Mouse (Mus musculus) left cerebral cortex, postnatal 36 days (tissue): ENCODE measurements around the gene Nxf2. TPM values are rescaled to one million over a fixed set of nuclear protein-coding genes. Genes with fewer than 3 reads are reported as not detected.
A peak's percentile ranks its signal among the peaks of the same experiment; 100 is the strongest.
"Not testable (repeated sequence)": the region's sequence is repeated elsewhere in the genome, so short reads cannot be mapped to it uniquely, and the experiment has no call there.

Experiments
- DNase-seq, 2 experiments: peaks; one replicate each; pipeline ENCODE4 v3.0.0; 2021 to 2022; ENCODE audit warnings: low spot score in 2 of 2, mixed read lengths in 1 of 2
- intact Hi-C: fragments of 180-260 bp; cut with DNase I; formaldehyde crosslinking; loops from one replicate; pipeline ENCODE4 v1.15.1; 2025
- total RNA-seq, 2 experiments: library from RNA; stranded (reverse); gene quantifications; 2 replicates each; pipeline ENCODE4 v1.2.3; 2021

Gene Nxf2
- not detected for total RNA-seq

DNA sequence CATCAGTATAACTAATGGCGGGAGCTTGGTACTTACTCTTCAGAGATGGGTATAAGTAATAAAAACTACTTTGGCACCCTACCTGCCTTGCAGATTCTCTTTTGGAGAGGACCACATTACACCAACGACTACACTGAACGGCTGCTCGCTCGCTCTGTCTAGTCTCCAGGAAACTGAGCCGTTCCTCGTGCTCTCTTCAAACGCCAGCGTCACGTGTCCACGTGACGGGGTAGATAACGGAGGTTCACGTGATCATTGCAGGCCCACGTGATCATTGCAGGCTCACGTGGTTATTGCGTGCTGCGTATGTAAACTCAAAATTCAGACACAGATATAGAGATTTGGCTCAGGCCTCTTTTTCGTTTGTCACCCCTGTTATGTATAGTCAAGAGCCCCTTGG is at the start of gene Nxf2:
TSS of gene Nxf2 (minus strand) at position 209 of the 400 bp plus-strand sequence.
- no peak for DNase-seq
- intact Hi-C loops = no loop called here

DNA sequence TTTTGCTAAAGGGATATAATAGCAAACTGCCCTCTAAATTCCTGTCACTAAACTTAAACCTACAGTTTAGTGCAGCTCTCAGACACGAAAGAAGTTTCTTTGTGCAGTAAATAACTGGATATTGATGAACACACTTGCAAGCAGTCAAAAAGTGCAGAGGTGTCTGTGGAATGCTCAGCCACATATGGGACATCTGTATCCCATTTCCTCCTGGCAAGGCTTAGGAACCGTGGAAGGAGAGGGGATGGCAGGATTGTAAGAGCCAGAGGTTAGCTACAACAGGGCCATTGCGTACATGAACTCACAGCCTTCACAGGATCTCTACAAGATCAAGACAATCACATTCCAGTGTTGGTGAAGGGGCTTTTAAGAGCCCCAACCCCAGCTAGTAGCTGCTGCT is 46.8 kb upstream of the Nxf2 start:
- no peak for DNase-seq
- intact Hi-C loops = no loop called here

DNA sequence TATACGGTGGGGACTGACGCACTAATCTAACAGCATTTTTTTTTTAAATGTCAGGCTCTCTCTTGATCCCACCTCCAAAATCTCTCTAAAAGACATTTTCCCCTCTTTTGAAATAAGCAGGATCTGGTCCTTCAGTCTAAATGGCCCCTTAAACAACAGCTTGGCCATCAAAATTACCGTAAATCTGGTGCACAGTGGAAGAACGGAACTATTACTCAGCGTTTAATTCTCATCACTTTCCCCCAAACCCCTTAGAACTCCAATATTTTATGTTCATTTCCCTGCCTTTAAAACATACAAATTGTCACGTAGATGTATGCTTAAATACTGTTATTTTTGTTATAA is 44.9 kb upstream of the Nxf2 start:
- DNase-seq = no peak
- intact Hi-C loops = no loop called here

DNA sequence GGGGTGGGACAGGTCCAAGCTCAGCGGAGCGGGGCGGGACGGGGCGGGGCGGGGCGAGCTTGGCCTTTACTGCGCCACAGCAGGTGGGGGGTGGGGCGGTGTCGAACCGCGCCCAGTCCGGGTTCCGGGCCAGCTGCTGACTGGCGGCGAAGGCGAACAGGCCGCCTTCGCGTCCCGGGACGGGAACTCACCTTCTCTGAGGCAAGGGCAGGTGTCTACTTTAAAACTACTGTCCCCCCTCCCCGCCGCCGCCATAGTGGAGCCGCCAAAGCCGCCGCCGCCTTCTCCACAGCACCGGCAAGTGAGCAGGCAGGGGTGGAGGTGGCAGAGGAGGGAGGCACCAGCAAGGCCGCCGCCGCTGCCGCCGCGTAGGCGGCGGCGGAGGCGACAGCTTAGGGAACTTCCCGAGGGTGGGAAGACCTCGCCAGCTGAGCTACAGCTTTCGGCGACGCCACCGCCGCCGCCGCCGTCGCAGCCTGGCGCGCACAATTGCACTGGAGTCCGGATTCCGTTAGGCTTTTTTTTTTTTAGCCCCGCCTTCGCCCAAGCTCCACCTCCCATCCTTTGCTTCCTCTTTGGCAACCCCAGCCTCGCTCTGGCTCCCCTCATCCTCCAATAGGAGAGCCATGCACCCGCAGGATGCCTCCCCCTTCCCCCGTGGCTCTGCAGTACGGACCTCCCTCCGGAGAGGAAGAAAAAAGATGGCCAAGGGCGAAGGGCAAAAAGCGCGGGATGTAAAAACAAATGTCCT is 44.3 kb upstream of the Nxf2 start, which contains the start of gene Zmat1:
TSS of gene Zmat1 (minus strand) at position 490 of the 751 bp plus-strand sequence.
- intact Hi-C loops = no loop called here
- DNase-seq = peak; percentile 82 to 84

DNA sequence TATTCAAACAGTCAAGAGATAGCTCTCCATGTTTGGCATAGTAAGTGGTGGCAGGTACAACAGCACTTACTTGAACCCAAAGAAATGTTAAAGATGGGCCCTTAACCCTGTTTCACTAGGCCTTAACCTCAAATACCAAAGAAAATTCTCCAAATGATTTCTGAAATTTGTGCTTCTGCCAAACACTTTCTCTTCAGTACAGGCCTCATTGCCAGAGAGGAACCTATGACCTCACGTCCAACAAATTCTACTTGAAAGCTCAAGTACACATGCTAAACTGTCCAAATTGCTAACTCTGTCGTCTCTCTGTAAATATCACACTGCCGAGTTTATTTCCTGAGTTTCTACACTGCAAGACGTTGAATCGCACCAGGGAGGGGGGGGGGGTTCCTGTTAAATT is 43.5 kb upstream of the Nxf2 start:
- no peak for DNase-seq
- intact Hi-C loops = no loop called here

DNA sequence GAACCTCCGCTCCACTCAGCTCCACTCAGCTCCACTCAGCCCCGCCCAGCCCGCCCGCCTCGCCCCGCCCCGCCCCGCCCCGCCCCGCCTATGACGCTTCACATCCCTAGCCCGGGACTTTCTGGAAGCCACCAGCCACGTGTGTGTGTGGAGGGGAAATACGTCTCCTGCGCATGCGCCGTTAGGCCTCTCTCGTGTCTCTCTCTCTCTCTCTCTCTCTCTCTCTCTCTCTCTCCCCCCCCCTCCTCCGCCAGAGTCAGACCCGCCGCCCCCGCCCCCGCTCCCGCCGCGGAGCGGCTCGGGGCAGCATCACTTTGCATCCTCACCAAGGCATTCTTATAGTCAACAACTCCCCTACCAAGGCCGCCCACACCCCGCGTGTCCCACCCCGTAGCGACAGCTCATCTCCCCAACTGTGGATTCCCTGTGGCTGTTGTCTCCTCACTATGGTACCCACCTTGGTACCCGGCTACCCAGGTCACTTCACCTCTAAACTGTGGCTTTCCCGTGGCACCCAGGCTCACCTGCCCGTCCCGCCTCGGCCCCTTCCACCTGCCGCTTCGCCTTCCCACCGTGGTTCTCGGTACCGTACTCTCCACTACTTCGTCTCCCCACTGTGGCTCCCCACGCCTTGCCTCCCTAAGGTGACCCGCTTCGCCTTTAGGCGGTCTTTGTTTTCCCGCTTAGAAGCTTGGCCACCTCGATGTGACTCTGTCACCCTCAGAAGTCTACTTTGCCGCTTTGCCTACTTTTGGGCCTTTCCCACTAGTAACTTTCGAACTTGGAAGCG is 1.1 kb downstream of the Nxf2 start:
- DNase-seq = peak; percentile 27 to 39
- intact Hi-C loops = no loop called here

DNA sequence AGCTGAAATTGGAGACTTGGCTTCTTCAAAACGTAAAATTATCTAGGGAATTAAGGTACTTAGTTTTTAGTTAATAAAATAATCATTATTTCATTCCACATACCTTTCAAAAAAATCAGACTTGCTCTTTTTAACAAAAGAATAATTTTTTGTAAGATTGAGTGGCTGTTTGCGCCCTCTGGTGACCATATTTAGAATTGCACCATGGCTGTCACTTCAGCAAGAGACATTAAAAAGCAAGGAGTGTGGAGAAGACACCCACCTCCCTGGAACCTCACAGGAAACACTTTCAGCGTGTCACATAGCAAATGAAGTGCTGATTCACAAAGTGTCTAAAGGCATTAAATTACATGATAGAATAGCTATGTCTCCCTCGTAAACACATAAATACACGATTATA is 34.2 kb downstream of the Nxf2 start:
- peak; percentile 11 to 35 for DNase-seq
- intact Hi-C loops = no loop called here

DNA sequence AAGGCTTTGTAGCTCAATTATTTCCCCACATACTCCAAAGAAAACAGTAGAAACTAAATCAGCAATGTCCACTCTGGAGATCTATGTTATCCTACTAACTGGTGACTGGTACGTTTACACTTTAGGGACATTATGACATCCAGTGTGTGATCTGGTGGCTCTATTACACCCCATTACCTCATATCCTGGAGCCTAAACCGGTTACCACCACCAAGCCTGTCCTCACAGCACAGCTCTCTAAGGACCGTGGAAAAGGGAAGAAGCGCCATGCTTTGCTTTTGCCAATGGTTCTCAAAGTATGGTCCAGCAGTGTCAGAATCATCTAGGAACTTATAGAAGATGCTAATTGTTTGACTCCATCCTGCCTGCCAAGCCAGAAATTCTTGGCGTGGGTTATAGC is 34.6 kb downstream of the Nxf2 start:
- intact Hi-C loops = loop anchor here (10.0 kb wide), 1 partner anchor 315 kb away; no protein-coding TSS in a partner anchor
- DNase-seq = no peak

DNA sequence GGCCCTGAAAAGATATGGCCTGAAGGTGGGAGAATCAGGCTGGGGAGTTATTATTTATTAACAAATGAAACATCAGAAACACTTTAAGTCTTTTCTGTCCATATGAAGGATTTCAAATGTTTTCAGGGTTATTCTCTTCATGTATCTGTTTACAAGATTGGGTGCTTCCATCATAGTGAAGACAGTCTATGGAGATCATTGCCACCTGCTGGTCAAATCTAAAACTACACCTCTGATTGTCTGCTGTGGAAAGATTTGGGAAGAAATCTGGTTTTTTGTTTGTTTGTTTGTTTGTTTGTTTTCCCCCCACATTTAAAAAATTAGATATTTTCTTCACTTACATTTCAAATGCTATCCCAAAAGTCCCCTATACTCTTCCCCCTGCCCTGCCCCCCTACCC is 39.5 kb downstream of the Nxf2 start:
- intact Hi-C loops = loop anchor here (10.0 kb wide), 1 partner anchor 310 kb away; no protein-coding TSS in a partner anchor
- no peak for DNase-seq

DNA sequence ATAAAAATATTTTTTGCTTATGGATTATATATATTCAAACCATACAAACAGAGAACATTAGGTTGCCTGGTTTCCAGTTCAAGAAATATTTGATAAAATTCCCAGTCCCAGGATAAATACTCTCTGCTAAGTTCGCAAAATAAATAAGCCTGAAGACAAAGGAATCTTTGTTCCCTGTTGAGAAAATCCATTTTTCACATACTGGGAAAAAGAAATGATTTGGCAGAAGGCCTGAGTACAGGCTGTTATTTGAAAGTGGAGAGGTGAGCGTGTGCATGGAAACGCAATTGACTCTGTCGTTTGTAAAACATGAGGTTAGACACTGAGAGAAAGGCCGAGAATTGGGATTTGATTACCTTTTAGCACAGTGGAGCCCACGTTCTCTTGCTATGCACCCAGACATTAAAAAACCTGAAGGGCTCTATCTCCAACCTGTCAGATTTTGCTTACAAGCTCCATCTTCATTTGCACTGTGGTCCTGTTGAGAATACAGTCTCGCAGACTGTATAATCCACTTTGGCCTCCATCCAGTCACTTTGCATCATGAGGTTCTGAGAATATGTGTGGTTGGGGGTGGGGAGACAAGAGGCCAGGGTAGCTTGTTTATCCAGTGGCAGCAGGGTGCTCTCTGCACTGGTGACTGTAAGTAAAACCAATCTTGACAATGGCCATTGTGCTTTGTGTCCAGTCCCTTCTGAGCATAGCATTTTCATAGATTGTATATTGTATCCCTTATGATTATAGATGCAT is 40.7 kb downstream of the Nxf2 start:
- intact Hi-C loops = loop anchor here (10.0 kb wide), 1 partner anchor 309 kb away; no protein-coding TSS in a partner anchor
- no peak for DNase-seq

DNA sequence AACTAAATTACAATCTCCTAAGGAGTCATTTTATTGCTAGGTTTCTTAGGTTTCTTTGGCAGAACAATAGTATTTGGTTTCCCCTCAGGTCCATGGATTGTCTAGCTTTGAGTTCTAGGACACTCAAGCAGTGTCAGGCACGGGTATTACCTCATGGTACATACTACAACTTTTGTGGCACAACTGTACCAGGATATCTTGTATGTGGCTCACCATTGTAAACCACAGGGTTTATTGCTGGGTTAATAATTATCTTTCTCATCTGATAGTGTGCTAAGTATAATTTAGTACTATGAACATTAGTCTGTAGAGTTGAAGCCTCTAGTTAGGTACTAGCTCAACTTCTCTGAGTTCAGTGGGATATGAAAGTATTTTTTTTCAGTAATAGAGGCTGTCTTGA is 45.3 kb downstream of the Nxf2 start:
- no peak for DNase-seq
- intact Hi-C loops = no loop called here

DNA sequence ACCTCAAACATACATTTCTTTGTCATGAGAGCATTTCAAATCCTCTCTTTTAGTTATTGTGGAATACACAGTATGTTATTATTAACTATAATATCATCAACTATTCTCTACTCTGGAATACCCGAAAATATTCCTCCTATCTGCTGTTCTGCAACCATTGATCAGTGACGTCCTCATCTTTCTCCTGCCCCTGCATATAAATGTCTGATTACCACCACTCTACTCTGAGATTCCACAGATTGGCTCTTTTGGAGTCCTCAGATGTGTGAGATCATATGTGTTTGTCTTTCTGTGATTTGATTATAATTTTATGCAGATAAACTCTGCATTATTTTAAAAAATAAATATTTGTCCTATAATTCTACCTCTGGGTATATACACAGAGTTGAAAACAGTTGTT is 48.8 kb downstream of the Nxf2 start:
- intact Hi-C loops = no loop called here
- DNase-seq = no peak

DNA sequence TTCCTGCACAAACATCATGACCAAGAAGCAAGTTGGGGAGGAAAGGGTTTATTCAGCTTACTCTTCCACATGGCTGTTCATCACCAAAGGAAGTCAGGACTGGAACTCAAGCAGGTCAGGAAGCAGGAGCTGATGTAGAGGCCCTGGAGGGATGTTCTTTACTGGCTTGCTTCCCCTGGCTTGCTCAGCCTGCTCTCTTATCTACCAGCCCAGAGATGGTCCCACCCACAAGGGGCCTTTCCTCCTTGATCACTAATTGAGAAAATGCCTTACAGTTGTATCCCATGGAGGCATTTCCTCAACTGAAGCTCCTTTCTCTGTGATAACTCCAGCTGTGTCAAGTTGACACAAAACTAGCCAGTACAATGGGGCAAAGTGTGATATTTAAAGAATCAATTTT is 49.2 kb downstream of the Nxf2 start:
- DNase-seq, intact Hi-C loops: not testable (repeated sequence)

DNA sequence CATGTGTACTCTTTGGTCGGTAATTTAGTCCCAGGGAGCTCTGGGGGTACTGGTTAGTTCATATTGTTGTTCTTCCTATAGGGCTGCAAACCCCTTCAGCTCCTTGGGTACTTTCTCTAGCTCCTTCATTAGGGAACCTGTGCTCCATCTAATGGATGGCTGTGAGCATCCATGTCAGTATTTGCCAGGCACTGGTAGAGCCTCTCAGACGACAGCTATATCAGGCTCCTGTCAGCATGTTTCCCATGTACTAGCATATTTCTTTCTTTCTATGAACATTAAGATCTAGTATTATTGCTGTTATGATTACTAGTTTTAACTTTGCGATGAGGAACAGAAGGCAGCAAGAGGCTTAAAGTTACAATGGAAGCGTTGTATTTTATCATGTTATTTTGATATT is 49.7 kb downstream of the Nxf2 start:
- intact Hi-C loops = loop anchor here (5.0 kb wide), 1 partner anchor 108 kb away; the partner anchor contains the start of gene Armcx2
- no peak for DNase-seq

DNA sequence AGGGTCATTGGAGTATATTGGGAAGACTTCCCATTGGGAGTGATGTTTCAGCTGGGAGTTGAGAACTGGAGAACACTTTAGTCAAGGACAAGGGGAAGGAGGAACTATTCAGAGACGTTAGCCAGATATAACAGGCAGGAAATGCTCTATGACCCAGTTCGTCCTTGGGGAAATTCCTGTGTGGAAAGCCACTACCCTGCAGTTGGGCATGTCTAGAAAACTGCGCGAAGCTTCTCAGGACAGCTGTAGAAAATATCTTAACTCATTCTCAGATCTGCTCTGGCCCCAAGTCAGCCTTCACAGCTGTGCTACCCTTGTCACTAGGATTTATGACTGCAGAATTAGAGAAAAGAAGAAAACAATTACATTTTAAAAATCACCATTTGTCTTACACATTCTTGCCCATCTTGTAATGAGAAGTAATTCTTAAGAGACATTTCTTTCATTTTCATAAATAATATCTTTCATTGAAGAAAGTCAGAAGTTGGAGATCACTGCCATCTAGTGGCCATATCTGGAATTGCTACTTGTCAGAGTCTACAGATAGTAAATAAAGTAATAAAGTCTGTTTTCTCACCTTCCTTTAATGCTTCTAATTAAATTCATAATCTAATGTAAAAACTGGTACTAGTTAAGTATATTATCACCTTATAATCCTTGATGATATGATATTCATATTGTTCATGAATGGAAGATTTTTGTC is 51.2 kb downstream of the Nxf2 start:
- peak in 1 of 2 experiments; percentile 8 for DNase-seq
- intact Hi-C loops = loop anchor here (1.0 to 5.0 kb wide), 2 partner anchors 106 to 167 kb away; partner anchors contain the start of gene Armcx2

DNA sequence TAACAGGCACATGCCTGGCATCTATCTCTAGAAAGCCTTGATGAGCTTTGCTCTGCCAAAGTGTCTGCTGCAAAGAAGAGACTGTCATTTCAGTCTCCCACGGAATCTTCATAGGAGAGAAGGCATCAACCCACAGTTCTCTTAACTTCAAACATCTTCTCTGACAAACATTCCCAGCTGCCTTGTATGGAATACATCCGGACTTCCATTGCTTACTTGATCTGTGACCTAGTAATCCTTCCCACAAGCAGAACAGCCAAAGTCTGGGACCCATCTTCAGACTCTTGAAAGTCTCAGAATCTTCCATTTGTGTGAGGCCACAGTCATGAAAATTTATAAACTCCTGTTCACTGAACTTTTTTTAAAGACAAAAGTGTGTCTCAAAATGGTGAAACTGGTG is 51.7 kb downstream of the Nxf2 start:
- intact Hi-C loops = loop anchor here (1.0 to 5.0 kb wide), 2 partner anchors 106 to 167 kb away; partner anchors contain the start of gene Armcx2
- DNase-seq = no peak

DNA sequence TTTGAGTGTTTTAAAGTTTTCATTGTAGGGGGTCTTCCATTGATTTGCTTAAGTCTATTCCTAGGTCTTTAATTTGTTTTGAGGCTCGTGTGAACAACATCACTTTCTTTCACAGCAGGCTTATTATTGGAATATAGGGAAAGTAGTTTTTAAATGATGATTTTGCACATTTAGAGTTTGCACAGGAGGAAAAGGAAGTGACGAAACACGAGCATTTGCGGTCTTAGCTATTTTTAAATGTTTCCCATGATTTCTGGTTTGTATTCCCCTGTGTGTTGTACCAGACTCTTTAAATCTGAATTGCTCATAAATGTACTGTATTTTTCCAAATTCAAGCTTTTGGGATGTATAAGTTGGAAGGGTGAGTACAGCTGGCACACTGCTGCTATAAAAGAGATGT is 54.2 kb downstream of the Nxf2 start:
- intact Hi-C loops = loop anchor here (5.0 kb wide), 1 partner anchor 103 kb away; the partner anchor contains the start of gene Armcx2
- DNase-seq = no peak
